Mouse (Mus musculus): ENCODE data around the gene Tkt.
"Not testable (repeated sequence)": the region's sequence is repeated elsewhere in the genome, so short reads cannot be mapped to it uniquely, and the experiment has no call there.

Tkt gene

DNA sequence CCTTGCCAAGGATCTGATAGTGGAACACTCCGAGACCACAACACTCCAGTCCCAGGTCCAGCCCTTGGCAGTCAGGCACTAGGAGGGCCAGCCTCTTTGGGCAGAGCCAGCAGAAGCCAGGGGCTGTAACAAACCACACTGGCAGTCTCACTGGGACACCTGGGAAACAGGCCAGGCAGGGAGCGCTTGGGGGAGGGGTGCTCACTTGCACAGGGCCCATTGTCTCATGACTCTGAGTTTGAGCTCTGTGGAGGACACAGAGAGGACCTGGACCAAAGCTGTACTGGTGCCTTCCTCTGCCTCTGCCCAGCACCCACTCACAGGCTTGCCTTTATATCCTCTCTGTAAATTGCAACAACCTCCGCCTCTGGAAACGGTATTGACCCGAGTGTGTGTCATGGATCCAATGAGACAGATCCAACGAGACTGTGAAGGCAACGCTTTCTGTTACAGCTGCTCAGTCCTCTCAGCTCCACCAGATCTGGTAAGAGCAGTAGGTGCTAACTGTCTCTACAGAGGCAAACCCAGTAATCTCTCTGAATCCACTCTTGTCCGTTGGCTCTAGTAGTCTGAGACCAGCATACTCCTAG, at the start of gene Tkt:
TSS of gene Tkt (plus strand) at position 229 of the 590 bp plus-strand sequence.
- DNase-seq (ENCODE audit: low read depth, low spot score) = peak; percentile 20

DNA sequence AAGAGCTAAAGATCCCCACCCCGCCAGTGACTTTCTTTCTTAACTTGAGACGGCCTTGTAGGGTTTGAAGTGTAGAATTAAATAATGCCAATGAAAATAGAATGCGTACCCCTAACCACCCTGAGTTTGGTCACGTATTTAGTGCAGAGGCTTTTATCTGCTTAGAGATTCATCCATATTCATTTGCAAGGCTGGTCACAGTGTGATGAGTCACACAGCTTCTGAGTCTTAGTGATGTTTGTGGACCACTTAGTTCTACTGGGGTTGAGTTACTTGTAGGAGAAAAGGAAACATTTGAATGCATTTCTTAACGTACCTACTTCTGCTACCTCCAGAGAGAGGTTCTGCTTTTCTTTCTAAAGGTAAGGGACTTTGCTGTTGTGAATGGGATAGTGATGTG, 43.2 kb upstream of the Tkt start:
- no peak for DNase-seq (ENCODE audit: low read depth, low spot score)

DNA sequence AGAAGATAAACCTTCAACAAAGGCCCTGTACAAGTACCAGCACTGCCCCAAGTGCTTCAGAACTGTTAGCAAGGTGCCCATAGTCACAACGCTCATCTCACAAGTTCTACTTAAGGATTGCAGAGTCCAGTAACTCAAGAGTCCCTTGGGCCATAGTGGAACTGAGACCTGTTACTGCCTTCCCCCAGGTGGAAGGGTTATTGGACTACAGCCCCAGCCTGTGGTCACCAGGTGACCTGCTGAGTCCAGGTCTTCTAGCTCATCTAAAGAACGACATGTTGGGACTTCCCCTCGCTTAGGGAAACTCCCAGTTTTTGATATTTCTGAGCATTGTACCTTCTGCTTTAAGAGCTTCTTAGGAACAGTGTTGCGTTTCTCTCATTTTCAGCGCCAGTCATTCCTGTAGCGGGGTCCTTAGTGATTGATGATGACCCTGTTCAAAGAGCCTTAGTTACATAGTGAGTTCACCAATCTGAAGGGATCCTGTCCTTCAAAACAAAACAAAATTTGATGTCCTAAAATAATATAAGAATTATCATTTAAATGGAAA, 37.9 kb upstream of the Tkt start:
- DNase-seq (ENCODE audit: low read depth, low spot score) = no peak

DNA sequence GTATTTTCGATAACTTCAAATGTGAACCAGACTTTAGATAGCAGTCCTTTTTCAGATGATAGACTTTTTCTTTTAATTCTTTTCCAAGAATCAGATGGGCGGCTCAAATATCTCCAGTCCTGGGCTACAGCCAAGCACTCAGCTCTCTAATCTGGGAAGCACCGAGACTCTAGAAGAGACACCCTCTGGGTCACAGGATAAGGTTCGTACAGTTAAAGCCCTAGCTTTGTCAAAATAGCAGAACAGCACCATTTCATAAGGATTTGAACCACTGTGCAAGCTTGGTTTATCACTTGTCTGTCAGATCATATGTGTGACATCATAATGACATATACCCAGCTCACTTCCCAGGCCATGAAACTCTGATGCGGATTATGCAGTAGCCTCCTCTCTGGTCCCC, 35.3 kb upstream of the Tkt start:
- DNase-seq (ENCODE audit: low read depth, low spot score) = no peak

DNA sequence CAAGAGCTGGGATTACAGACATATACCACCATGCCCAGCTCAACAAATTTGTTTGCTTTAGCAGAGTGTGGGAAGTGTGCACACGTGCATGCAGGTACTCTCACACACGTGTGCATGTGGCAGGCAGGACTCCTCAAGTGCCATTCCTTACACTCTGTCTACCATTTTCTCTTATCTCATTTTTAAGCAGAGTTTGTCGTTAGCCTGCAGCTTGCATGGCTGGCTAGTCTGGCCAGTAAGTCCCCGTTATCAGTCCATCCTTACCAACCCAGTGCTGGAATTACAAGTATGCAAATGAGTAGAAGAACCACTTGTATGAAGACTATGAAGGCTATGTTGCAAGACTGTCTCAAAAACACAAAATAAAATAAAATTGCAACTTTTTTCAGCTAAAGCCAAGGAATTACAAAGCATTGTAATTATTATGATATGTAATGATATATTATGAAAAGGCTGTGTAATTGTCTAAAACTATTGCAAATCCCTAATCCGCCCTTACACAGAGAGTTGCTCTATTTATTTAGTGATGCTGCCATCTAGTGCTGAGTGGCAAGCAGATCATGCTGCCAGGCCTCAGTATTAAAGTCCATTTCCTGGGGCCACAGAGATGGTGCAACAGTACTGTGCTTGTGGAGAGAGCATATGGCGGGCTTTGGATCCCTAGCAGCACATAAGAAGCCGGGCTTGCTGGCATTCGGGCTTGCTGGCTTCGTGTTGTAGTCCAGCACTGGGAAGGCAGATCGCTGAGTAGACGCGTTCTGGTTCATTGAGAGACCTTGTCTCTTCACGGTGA, 32.0 kb upstream of the Tkt start:
- DNase-seq (ENCODE audit: low read depth, low spot score) = no peak

DNA sequence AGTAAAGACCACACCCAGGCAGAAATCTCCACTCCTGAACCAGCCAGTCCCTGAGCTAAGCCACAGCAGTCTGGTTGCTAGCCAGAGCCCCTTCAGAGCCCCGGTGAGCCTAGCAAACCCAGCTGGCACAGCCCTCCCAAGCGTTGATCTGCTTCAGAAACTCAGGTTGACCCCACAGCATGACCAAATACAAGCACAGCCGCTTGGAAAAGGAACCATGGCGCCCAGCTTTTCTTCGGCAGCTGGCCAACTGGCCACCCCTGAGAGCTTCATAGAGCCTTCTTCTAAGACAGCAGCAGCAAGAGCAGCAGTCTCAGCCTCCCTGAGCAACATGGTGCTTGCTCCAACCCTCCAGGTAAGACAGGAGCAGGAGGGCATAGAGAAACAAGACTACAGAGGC, 28.8 kb upstream of the Tkt start:
- no peak for DNase-seq (ENCODE audit: low read depth, low spot score)

DNA sequence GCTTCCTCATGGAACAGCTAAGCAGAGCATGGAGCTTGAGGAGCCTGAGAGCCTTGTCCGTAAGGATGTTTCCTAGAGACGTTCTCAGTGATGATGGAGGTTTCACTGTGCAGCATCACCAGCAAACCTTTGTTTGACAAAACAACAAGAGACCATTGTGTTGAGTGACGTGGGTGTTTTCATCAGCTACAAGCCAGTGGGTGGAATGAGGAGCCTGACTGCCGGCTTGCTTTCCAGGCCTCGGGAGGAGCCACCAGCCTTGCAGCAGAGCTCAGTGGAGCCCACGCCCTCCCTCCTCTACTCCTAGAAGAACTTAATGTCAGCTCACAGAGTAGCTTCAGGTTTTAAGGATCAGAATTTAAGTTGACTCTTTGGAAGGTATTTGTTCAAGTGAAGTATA, 24.8 kb upstream of the Tkt start:
- DNase-seq (ENCODE audit: low read depth, low spot score) = no peak

DNA sequence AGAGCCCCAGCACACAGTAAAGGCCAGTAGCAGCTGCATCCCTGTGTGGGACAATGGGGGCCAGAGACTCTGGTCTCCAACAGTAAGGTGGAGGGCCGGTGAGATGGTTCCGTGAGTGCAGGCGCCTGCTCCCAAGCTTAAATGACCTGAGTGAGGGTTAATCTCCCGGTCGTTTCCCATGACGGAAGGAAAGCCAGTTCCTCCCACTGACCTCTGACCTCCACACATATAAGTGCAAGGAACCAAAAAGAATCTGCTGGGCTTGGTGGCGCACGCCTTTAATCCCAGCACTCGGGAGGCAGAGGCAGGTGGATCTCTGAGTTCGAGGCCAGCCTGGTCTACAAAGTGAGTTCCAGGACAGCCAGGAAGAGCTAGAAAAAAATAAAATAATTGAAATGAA, 19.8 kb upstream of the Tkt start:
- DNase-seq (ENCODE audit: low read depth, low spot score) = no peak

DNA sequence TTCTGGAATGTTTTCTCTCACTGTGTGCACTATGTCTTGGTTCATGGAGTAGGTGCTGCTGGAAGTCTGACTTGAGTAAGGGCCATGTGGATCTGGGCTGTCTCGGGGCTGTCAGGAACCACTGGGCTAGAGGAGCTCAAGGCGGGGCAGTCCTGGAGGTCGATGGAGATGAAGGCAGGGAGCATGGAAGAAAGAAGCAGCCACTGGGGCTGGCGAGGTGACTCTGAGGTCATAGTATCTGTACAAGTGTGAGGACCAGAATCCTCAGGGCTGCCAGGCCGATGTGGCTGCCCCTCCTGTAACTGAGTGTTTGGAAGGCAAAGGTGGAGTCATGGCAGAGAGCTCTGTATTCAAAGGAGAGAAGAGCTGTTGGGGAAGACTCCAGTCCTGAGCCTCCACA, 19.2 kb upstream of the Tkt start:
- DNase-seq (ENCODE audit: low read depth, low spot score) = no peak

DNA sequence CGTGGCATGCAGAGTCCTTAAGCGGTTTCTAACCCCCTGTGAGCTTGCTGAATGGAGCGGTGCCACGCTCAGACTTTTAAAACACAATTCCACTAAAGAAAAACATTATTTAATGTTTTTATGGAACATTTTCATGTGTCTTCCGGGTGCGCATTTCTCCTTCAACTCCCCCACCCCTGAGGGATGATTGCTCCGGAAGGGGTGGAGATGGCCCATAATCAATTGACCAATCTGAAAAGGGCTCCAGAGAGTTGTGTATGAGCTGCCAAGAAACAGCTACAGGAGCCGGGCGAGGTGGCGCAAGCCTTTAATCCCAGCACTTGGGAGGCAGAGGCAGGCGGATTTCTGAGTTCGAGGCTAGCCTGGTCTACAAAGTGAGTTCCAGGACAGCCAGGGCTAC, 18.7 kb upstream of the Tkt start:
- DNase-seq (ENCODE audit: low read depth, low spot score) = no peak

DNA sequence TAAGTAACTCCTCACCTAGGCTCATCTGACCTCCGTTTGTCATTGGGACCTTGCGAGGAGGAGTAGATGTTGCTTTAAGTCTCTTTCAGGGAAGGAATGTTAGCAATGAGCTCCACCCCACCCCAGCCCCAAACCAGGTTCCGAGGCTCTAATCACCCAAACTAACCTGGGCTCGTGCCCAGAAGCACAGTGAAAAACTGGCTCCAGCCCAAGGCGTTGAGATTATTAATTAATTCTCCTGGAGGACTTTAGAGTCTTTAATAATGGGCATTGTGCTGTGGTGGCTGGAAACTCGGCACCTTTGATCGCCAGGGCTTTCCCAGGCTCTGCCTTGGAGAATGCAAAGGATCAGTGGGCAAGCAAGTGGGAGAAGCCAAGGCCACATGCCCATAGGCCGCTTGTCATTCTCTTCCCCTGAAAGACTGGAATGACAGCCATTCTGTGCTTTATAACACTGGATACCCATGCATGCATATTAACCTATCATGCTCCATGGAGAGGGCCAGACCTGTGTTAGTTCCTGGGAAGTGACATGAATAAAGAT, 17.4 kb upstream of the Tkt start:
- no peak for DNase-seq (ENCODE audit: low read depth, low spot score)

DNA sequence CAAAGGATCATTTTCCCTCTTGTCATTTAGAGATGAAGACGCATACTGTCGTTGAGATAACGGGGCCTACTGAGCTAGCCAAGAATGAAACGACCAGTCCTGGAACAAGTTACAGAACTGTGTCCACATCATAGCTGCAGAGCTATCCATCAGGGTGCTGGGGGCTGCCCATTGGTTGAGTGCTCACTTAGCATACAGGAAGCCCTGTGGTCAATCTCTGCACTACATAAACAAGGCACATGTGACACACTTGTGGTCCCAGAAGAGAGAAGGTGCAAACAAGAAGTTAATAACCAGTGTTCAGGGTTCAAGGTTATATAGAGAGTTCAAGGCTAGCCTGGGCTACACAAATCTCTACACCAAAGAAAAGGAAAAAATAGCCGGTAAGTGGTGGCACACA, 16.7 kb upstream of the Tkt start:
- no peak for DNase-seq (ENCODE audit: low read depth, low spot score)

DNA sequence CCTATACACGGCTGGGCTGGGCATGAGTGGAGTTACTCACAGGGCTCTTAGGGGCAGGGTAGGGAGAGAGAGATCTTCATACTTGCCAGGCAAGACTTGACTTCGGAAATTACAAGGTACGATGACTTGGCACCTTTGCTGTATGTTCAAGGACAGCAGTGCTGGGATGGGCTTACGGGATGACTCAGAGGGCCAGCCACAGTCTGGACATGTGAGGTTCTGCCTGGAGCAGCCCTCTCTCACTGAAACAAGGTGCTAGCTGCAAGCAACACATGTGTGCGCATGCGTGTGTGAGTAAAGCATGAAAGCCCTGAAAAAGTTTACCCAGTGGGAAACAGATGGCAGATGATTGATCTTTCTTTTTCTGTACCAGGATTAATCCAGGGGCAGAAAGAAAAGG, 16.3 kb upstream of the Tkt start:
- DNase-seq (ENCODE audit: low read depth, low spot score) = no peak

DNA sequence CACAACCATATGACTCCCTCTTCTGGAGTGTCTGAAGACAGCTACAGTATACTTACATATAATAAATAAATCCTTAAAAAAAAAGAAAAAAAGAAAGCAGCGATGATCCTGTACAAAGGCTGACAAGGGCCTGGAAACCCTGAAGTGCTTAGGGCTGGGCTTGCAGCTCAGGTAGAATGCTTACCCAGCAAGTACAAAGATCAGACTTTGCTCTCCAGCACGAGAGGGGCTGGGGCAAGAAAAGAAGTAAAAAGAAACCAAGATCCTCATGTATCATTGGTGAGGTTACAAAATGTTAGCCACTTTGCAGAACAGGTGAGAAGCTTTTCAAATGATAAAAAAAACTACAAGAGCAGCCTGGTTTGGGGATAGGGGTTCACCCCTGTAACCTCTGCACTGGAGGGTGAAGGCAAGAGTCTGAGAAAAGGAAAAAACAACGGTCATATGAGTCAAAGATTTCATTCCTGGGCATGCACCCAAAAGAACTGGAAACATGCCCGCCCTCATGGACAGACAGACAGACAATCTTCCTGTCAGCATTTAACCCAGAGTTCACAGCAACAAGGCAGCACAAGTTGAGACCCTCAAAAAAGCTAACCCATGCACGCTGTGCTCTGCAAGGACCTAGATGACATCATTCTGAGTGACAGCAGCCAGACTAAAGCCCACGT, 14.2 kb upstream of the Tkt start:
- DNase-seq (ENCODE audit: low read depth, low spot score) = no peak

DNA sequence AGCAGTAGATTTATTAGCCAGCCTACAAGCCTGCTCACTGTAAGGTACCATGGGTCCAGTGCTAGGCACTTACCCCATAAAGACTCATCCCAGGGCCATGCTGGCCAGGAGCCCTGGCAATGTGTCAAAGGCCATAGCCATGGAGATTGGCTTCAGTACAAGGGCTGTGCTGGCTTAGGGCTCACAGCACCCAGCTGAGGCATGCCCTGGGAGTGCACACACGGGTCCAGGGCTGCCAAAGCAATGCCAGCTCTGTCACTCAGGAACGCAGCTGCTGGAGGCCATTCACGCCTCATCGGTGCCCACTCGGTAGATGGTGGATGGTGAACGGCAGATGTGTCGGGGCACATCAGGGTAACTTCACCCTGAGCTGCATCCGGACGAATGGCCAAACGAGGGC, 6.6 kb upstream of the Tkt start:
- DNase-seq (ENCODE audit: low read depth, low spot score) = peak; percentile 14

DNA sequence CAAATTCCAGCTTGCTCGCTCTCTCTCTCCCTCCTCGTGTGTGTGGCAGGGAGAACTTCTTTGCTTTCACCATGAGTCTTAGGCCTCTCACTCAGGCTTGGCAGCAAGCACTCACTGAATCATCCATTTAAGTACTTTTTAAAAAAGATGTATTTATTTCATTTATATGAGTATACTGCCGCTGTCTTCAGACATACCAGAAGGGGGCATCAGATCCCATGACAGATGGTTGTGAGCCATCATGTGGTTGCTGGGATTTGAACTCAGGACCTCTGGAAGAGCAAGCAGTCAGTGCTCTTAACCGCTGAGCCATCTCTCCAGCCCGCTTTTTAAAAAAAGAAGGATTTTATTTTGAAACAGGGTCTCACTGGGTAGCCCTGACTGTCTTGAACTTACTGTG, 4.8 kb upstream of the Tkt start:
- not testable (repeated sequence) for DNase-seq (ENCODE audit: low read depth, low spot score)

DNA sequence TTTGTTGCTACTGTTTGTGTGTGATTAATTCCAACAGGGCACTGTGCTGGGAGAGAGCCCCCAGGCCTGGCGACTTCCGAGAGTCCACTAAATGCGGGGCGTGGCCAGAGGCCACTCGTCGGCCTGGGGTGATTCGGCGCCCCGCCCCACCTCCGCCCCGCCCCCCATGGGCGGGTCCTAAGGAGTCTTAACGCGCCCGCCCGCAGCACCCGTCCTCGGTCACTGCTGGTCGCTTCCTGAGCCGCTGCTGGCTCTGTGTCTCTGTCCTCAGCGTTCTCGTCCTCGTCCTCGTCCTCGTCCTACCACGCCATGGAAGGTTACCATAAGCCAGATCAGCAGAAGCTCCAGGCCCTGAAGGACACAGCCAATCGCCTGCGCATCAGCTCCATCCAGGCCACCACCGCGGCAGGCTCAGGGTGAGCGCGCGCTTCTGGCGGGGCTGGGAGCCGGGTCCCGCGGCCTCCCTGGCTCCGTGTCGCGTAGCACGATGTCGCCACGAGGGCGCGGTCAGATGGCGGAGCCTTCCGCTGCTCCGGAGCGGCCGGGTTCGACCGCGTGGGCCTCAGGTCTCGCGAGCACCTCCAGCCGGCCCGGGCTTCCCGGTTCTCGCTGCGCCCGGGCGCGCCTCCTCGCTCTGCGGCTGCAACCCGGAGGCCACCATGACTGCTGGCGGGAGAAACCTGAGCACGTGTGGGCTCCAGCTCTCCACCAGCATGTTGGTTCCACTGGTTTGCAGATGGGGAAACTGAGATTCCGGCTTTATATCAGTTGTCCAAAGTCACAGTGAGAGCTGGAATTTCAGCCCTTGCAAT, 1.0 kb downstream of the Tkt start:
- peak; percentile 84 for DNase-seq (ENCODE audit: low read depth, low spot score)

DNA sequence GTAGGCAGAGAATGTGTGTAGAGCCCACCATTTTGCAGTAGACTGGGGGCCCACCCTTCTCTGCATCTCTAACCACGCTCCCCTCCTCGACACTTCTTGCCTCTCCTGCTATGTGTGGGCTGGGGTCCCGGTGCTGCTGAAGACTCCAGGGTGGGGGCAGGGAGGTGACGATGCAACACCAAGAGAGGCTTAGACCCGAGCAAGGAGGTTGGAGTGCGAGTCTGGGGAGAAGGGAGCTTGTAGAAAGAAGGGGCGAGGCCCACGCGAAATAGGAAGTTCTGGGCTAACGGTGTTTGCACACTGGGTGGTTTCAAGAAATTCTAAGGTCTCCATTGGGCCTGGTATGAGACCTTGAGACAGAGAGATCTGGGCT, 1.6 kb downstream of the Tkt start:
- no peak for DNase-seq (ENCODE audit: low read depth, low spot score)

DNA sequence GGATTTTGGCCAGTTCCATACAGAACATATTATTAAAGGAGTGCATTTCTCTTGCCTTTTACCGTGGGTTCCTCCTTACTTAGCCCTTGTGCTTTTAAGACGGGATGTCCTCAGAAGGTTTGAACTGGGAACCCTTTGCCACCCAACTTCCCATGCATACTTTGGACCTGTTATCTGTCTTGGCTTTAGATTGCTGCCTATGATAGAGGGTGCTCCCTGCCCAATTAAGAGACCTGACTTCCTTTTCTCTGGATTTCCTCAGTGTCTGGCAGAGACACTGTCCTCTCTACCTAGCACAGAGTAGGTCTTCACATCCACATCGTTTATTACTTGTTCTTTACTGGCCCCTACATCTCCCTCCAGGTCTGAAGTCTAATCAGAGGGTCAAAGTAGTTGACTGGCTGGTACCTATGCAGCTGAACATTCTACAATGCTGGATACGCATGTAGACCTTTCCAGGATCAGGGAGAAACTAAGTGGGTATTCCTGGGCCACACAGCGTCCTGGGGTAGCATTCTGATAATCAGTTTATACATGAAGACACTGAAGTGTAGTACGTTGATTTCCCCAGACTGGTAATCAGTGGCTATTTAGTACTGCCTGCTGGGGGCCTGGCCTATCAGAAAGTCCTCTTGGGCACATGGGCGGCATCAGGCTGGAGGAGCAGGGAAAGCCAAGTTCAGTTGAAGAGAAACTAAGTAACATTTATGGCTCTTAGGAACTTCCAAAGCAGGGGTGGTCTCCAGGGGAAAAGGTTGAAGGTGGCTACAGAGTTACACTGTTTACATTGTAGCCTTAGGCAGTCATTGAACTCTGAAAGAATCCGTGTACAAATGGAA, 2.3 kb downstream of the Tkt start:
- no peak for DNase-seq (ENCODE audit: low read depth, low spot score)

DNA sequence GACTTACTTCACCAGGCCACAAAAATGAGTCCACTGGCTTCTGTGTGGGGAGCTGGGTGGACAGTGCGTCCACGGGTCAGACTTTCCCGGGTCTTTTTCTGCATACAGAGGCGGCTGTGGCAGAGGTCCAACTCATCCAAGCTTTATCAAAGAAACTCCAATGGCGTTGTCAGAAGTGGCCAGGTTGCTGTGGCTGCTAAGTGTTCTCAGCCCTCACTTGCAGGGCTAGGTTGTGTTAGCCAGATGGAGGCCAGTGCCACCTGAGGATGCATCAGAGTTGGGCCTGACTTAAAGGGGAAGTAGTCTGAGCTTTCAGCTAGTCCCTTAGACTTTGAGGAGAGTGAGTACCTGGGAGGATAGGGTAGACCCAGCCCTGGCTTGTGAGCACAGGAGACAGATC, 3.4 kb downstream of the Tkt start:
- DNase-seq (ENCODE audit: low read depth, low spot score) = no peak

DNA sequence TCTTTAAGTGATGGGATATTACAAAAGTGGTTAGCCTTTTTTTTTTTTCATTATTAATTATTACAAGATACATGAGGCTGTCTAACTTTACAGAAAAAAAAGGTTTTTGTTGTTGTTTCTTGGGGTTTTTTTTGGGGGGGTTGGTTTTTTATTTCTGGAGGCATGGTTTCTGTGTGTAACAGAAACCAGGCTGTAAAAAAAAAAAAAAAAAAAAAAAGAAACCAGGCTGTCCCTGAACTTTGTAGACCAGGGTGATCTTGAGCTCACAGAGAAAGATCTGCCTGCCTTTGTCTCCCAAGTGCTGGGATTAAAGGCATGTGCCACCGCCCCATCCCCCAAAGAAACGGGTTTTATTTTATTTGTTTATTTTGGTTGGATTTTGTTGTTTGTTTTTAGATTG, 3.8 kb downstream of the Tkt start:
- no peak for DNase-seq (ENCODE audit: low read depth, low spot score)

Measured in brain, embryonic 18.5 days (tissue).